Mouse (Mus musculus): ENCODE results near the gene Prdm2.

Prdm2 gene

DNA sequence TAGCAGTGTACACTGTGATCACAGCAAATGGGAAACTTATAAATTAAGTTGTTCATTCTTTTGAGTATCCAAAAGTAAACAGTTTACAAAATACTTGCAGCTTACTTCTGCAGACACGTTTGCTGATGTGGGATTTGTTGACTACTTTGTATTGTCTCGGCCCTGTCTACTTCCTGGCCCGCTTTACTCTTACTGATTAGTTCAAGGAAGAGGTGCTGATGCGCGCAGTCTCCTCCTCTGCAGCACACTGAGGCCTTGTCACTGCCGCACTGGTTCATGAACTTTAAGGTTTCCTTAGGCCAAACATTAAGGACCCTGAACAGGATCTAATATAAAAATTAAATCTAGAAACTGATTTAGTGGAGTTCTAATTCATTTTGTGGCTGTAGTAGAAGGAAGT lies 58.2 kb downstream of the Prdm2 start:
- no peak for DNase-seq (ENCODE audit: low read depth, low spot score)

DNA sequence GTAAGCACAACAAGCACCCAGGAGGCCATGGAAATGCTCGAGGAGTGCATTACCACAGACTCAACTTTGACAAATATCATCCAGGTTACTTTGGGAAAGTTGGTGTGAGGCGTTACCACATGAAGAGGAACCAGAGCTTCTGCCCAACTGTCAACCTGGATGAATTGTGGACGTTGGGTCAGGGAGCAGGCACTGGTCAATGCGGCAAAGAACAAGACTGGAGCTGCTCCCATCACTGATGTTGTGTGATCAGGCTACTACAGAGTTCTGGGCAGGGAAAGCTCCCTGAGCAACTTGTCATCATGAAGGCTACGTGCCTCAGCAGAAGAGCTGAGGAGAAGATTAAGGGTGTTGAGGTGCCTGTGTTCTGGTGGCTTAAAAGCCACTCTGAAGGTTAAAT lies 60.2 kb downstream of the Prdm2 start:
- no peak for DNase-seq (ENCODE audit: low read depth, low spot score)

DNA sequence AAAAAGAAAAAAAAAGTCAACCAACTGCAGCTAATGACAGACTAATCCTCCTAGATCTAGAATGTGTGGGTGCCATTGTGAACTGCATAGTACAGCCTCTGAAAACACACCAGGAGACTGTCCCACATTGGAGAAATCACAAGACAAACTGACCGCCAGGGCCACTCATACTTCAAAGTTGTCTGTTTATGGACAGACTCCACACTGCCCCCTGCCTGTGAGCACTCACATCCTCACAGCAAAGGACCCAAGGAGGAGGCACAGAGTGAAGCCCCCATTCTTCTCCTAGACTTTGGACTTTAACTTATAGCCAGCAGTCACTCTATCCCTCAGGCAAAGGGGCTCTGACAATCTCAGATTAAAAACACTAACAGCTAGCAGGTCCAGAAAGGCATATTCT lies 61.5 kb downstream of the Prdm2 start:
- peak; percentile 49 for DNase-seq (ENCODE audit: low read depth, low spot score)

DNA sequence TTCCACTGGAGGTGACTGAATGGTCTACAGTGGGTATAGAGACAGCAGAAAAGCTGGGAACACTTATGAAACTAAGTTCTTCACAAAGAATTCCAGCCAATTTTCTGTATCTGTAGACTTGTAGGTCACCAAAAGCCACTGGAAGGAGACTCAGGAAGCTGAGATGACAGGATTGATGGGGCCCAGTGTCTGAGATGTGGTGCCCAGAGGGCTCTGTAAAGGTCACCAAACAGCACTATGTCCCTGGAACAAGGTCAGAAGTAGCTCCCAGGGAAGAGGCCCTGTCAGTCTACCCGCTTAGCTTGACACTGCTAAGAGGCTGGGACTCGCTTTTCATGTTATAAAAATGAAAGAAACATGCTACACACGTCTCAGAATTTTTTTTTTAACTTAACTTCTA lies 65.1 kb downstream of the Prdm2 start:
- no peak for DNase-seq (ENCODE audit: low read depth, low spot score)

DNA sequence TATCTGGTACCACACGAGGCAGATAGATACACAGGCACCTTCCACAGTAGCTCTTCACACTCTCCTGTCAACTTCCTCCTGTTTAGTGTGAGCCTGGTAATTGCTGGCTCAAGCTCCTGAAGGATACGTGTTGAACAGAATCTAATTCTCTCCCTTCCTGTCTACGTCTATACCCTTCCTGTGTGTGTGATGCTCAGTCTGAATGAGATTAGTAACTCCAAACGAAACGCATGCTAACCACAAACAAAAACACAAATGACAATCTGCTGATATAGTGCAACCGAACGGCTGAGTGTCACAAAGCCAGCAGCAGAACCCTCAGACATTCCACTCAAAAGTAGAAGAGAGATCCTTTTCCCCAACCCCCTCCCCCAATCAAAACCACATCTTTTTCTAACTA lies 69.2 kb downstream of the Prdm2 start:
- DNase-seq (ENCODE audit: low read depth, low spot score), result no peak

DNA sequence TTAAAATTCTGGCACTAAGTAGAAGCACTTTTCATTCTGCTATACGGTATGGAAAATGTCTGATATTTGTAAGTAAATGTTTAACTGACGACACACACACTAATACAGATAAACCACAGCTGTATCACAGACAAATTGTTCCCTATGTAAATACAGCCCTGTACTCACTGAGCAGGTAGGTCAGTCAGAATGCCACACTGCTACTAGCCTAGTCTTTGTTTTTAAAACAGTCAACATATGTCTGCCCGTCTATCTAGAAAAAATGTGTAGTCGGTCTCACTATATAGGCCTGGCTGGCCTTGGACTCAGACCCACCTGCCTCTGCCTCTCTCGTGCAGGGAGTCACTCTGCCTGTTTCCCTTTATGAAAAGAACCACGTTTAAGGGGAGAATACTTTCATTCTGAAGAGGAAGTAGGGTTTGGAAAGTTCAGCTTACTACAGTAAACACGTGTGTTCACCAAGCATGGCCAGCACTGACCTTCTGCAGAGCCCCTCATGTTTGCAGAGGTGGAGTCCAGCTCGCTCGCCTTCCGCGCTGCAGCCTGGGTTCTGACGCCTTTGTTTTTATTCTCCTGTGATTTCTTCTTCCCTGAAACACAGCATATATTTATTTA lies 71.0 kb downstream of the Prdm2 start:
- no peak for DNase-seq (ENCODE audit: low read depth, low spot score)

DNA sequence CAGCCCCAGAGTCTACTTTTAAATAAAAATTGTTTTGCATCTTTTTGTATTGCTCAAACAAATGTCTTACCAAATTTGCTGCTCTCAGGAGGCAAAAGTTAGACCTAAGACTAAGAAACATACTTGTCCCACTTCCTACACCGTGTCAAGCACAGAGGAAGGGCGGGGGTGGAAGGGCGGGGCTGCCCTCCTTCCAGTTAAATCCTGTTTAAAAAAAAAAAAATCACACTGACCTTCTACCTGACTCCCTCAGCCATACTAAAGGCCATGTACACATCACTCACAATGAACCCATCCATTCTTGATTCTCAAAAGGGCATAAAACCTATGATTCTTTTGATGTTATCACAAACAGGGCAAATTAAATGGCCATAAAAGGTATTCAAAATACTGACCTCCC lies 71.9 kb downstream of the Prdm2 start:
- DNase-seq (ENCODE audit: low read depth, low spot score), result no peak

DNA sequence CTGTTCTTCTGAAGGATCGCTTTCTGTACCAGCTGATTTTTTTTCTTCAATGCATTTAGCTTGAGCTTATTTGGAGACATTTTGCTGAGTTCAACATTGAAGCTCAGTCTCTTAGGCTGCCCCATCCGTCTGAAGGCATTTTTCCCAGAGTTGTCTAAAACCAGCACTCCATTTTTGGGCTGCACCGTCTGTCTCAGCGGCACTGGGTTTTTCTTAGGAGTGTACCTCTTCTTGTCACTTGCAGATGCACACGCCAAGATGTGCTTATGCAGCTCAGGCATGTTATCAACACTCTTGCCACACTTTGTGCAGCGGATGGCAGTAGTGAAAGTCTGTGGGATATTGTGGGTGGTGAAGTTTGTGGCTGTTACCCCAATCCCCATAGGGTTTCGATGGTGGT lies 80.4 kb downstream of the Prdm2 start:
- DNase-seq (ENCODE audit: low read depth, low spot score), result no peak

DNA sequence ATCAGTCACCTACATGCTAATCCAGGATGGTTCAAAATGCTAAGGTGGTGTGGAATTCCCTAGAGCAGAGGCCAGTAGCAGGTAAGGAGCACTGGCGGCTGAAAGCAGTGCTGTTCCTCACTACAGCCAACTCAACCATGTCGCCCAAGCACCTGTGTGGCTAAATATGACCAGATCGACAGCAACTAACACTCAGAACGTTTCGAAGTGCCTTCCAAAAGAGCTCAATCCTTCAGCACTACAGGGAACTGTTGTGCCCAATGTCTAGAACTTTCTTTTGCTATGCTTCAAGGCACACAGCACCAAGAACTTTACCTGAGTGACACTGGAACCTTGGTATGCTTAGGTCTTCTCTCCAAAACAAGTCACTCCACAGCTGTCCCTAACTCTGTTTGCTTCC lies 82.4 kb downstream of the Prdm2 start:
- DNase-seq (ENCODE audit: low read depth, low spot score), result no peak

DNA sequence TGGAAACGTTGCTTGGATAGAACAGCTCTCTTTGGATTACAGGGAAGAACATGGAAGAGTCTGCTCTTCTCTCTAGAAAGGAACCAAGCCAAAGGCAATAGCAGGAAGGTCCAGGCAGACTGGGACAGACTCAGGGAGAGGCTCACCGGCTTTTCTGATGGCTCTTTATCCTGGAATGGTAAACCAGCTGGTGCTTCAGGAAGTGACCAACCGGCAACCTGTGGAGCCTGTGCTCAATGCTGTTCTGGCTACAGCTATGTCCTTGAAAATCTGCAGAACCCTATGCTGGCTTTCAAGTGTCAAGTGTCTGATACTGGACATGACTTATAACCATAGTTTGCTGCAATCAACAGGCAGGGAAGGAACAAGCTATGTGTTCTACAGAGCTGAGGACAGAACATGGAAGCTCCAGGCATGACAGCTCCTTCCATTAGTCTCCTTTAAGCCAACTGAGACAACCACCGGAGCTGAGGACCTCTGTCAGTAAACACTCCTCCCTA lies 83.5 kb downstream of the Prdm2 start:
- DNase-seq (ENCODE audit: low read depth, low spot score), result no peak

DNA sequence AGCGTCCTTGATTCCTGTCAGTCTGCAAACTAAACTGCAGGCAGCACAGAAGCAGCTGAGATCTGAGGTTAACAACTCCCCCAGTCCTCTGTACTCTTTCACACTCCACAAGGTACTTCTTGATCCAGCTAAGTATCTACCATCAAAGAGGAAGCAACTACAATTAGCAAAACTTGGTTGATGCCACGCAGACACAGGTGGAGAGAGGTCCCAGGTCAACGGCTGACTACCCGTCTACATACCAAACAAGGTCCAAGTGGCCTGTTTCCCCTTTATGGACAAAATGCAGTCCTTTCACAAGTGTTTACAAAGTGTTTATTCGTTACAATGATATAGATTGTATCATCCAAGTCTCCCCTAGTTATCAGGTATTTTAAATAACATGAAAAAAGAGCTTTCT lies 85.6 kb downstream of the Prdm2 start:
- DNase-seq (ENCODE audit: low read depth, low spot score), result no peak

DNA sequence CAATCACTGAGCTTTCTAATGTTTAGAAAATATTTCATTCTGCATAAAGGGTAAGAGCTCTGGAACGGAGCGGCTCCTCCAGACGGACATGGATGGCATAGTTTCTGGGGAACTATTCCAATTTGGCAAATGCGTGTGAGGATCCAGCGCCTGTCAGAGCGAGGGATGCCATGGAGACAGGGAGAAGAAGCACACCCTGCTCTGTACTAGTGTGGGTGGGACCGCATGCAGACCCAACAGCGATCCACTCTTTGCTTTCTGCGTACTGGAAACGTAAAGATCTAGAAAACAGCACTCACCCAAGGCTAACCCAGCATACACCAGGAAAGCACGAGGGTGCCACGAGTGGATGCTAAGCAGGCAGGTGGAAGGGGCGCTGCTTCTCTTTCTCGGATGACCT lies 86.3 kb downstream of the Prdm2 start:
- no peak for DNase-seq (ENCODE audit: low read depth, low spot score)

DNA sequence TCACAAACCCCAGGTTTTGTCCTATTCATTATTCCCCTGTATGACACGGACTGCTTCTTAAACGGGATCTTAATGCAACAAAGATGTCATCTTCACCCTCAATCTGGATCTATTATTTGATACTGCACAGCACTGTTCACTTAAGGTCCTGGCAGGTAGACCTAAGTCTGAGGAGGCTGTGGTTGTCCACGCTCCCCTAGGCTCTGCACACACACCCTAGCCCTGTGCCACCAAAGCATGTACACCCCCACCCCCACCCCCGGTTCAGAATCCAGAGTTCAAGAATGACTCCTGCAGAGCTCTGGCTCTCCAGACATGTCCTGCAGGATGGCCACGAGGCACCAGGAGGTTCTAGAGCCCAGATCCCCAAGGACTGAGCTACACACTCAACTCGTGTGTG lies 87.5 kb downstream of the Prdm2 start:
- DNase-seq (ENCODE audit: low read depth, low spot score), result no peak

DNA sequence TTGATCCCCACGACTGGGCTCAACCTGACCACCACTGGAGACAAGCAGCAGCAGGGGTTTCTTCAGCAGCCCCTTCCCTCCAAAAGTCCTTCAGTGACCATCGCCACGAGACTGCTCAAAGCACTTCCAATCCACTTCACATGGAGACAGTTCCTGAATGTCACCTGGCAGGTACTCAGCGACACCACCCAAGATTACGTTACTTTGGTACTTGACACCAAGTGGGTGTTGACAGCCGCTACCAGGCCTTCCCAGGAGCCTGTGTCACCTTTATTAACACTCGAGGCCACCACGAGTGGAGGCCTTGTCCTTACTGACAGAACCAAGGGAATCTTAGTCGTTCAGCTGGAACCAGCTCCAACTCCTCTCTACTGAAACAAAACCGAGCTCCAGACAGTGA lies 89.8 kb downstream of the Prdm2 start:
- DNase-seq (ENCODE audit: low read depth, low spot score), result no peak

DNA sequence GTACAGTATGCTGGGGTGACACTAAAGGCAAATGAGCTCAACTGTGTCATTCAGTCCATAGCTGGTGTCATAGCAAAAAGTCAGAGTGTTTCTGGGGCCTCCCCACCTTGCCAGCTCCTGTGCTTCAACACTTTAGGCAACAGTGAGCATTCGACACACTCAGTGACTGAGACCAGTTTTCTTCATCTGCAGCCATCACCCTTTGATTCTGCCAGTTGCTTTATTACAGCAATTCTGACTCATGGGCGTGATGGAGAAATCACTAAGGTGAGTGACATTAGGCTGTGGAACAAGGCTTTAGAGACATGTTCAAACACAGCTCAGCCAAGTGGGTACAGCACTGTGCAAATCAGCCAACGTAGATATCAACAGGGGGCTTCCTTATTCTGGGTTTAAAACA lies 91.6 kb downstream of the Prdm2 start:
- no peak for DNase-seq (ENCODE audit: low read depth, low spot score)

DNA sequence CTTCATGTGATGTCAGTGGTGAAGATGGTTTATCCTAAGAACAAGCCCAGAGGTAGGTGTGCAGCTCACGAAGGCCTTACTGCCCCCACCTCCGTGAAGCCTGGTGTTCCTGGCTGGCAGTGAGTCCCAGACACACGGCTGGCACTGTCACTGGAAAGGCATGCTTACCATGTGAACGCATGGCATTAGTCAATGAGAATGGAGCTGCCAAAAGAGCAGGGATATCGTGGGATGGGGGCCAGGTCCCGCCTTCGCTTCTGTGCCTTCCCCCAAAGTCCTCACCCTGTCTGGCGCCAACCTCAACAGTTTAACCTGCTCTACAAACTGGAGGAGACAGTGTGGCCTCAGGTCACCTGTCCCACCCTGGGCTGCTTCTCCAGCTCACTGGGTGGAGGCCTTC lies 92.8 kb downstream of the Prdm2 start:
- peak; percentile 39 for DNase-seq (ENCODE audit: low read depth, low spot score)

DNA sequence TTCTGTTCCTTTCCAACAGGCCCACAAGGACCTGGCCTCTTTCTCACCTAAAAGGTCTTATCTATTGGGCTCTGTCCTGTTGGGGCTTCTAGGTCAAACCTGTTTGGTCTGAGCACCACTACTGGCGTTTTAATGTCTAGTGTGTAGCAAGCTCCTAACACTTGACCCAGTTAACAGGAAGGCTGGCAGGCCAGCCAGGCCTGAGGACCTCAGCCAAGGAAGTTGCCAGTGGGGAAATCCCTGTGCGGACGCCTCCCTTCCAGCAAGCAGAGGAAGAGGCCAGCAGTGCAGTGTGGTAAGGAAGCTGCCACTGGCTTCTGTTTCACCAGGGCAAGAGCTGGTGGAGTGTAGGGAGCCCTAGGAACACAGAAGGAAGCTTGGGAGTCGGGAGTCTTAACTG lies 94.0 kb downstream of the Prdm2 start:
- DNase-seq (ENCODE audit: low read depth, low spot score), result peak; percentile 49

DNA sequence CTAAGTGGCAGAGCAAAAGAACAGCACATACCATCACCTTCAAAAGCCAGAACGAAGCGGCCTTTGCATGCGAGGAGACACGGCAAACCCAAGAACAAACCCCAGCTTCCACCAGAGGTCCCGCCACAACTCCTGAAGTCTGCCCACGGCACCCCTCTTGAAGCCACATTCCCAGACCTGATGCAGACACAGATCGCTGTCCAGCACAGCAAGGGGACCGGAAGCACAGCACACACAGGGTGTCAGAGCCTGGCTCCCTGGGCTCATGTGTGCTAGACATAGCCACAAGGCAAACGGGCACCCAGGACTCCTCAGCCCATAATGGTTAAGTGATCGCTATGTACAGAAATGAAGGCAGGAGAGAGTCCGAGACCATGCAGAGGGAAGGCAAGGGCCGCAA lies 96.9 kb downstream of the Prdm2 start:
- no peak for DNase-seq (ENCODE audit: low read depth, low spot score)

DNA sequence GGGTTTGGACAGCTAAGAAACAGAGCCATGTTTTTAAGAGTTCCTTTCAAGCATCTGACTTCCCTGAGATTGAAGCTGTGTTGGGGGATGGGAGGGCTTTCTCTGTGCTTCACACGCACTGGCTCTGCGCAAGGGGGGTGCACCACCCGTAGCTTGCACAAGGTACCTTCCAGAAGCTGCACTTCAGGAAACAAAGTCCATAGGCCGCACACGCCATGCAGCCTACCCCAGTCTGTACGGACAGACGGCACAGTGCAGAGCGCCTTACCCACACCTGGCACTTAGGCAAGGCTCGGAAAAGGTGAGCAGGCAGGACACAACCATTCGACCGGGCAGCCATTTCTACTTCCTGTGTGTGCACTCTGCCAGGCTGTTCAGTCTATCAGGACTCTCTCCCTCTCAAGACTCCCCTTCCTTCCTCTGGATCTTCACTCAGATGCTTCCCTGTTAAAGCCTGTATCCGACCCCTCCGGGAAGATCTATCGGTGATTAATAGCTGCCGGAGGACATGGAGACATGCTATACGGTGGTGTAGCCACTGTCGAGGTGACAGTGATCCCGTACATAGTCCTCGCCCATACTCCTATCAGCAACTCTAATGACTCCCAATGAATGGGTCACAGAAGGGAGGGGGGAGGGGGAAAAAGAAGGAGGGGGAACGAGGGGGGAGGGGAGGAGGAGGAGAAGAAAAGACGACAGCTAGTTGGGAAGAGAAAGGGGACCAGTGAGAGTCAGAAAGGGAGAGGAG lies 98.4 kb downstream of the Prdm2 start:
- DNase-seq (ENCODE audit: low read depth, low spot score), result no peak

DNA sequence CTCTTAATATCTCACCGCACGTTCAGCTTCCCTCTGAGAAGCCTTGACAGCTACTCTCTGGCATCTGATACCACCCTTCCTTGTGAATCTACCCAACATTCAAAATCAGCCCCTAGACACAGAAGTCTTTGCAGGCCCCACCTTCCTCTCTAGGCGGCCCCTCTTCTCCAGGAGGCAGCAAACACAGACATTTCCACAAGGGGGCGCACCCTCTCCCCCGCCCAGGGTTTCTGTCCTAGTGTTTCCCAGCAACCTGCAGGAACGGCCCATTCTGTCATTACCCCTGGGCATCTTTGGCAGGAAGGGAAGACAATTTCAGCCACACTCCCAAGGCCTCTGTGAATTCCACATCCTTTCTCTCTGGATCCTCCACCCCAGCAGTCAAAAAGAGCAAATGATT lies 99.8 kb downstream of the Prdm2 start:
- peak; percentile 59 for DNase-seq (ENCODE audit: low read depth, low spot score)

DNA sequence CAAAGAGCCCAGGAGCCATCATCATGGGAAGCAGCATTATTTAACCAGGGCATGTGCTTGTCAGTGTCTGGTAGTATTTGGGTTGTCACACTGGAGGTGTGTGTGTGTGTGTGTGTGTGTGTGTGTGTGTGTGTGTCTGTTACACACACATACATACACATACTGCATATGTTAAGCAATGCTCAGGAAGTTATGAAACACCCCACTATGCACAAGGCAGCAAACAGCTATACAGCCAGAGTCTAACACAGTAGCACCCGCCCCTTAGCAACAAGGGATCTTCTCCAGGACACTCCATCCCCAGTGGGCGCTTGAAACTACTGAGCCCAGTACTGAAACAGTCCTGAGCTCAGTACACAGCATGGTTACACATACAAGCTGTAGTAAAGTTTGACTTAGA lies 100.4 kb downstream of the Prdm2 start:
- DNase-seq (ENCODE audit: low read depth, low spot score), result no peak

DNA sequence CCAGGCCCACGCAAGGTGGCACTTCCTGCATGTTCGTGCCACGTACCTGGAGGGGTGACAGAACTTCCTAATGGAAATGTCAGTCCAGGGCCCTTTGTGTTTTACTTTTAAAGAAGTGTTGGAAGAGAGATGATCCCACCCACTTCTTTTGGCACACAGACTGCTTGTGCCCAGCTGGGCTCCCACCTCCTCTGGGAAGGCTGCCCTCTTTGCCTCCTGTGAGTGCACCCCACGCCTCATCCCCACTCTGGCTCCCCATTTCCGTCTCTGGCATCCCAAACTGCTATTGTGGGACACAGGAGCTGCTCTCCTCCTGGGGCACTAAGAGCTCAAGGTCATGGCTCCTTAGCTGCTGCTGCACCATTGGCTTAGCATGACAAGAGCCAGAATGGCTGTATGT lies 100.9 kb downstream of the Prdm2 start:
- no peak for DNase-seq (ENCODE audit: low read depth, low spot score)

DNA sequence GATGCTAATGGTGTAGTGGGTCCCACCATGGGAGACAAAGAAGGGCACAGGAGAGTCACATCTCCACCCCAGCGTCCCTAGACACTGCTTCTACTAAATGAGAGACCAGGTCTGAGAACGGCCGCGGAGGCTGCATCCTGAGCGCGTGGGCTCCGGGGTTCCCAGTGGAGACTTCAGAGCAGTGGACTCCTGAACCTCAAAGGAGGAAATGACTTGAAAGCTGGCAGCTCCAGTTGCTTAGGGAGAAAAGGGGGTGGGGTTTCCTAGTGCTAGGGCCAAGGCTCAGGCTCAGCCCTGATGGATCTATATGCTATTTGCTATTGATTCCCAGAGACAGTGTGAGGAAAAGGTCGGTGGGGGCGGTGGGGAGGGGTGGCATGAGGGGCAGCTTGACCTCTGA lies 104.2 kb downstream of the Prdm2 start:
- no peak for DNase-seq (ENCODE audit: low read depth, low spot score)

DNA sequence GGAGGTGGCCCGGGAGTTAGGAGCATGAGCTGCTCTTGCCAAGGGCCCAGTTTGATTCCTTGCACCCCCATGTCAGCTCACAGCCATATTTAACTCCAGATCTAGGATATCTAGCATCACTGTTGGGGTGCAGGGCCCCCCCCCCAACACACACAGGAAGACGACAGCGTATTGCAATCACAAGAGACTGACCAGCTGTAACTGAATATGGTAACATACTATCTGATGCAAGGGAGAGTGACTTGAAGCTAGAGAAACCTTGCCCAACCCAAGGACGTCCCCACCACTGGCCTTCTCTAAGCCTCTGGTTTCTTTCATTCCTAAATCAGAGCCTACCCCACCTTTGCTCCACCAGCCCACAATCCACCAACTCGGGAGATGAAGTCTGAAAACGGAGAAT lies 105.8 kb downstream of the Prdm2 start:
- DNase-seq (ENCODE audit: low read depth, low spot score), result no peak
